Mouse (Mus musculus): ENCODE measurements around the gene Cinp. TPM values are rescaled to one million over a fixed set of nuclear protein-coding genes. Genes with fewer than 3 reads are reported as not detected.

Cinp gene
- total and polyA plus RNA-seq, 3 experiments = 27.1 to 31.1 (median 27.3) TPM

DNA sequence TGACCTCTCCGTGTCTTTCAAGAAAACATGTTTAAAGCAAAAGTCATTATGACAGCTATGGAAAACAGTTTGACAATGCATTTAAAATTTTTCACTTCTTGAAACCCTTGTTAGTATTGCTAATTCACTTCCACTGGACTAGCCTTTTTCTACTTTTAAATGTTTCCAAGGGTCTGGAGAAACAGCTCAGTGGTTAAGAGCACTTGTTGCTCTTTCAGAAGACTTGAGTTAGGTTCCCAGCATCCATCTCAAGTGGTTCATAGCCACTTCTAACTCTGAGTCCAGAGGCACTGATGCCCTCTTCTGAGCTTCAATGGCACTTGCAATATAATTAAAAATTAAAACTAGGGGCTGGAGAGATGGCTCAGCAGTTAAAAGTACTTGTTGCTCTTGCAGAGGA, 2.9 kb upstream of the Cinp start:
- H3K27ac ChIP-seq = no peak overlapping the region
- no peak overlapping the region for H3K9ac ChIP-seq (ENCODE audit: low read depth, low read length)
- DNase-seq = no peak
- no peak for TF ChIP-seq CTCF (IDR thresholded peaks at IDR 0.05)
- no peak for TF ChIP-seq EP300 (IDR thresholded peaks at IDR 0.05; ENCODE audit: insufficient read depth, low read depth, low read length)
- TF ChIP-seq POLR2A (IDR thresholded peaks at IDR 0.05; ENCODE audit: insufficient read depth, low read depth, low read length) = no peak
- H3K36me3 ChIP-seq (ENCODE audit: control insufficient read depth, insufficient read depth, low read length) = no peaks in the 10 kb centered on the region
- no peak overlapping the region for H3K4me3 ChIP-seq
- intact Hi-C loops (cut with DNase I) = no loop called here
- WGBS = 92% methylated on average over 1 of the region's 1 CpGs
- H3K4me1 ChIP-seq (ENCODE audit: control insufficient read depth, insufficient read depth, low read length) = peaks cover 5% of the 10 kb centered on the region
- no peaks in the 10 kb centered on the region for H3K27me3 ChIP-seq (ENCODE audit: control insufficient read depth, insufficient read depth, low read length)
- peaks cover 3% of the 10 kb centered on the region; the same call in 1 of the 2 replicates for H3K79me2 ChIP-seq (replicated peaks; ENCODE audit: control insufficient read depth, insufficient read depth, low read length)

DNA sequence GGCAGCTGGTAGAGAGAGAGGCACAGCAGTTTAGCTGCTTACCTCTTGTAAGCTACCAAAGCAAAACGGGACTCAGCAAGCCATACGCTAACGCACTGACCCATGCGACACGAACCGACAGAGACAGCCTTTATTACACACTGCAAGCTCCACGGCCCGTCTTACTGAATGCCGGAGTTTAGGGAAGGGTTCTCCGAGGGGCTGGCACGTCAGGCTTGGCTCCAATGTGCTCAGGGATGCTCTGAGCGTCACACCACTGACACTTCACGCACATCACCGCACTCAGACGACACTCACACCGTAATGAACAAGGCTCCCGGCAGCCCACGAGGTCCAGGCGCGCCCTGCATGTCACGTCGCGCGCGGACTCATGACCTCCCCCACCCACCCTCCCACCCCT, 339 bp downstream of the Cinp start:
- TF ChIP-seq POLR2A (IDR thresholded peaks at IDR 0.05; ENCODE audit: insufficient read depth, low read depth, low read length) (no peak), EP300 (IDR thresholded peaks at IDR 0.05; ENCODE audit: insufficient read depth, low read depth, low read length) (no peak), CTCF (IDR thresholded peaks at IDR 0.05) (no peak)
- Histone ChIP-seq H3K9ac (ENCODE audit: low read depth, low read length) (peak overlapping the region; percentile 74), H3K27ac (peak overlapping the region; percentile 77), H3K4me3 (peak overlapping the region; percentile 86), H3K27me3 (ENCODE audit: control insufficient read depth, insufficient read depth, low read length) (no peaks in the 10 kb centered on the region), H3K4me1 (ENCODE audit: control insufficient read depth, insufficient read depth, low read length) (peaks cover 5% of the 10 kb centered on the region), H3K79me2 (replicated peaks; ENCODE audit: control insufficient read depth, insufficient read depth, low read length) (peaks cover 1% of the 10 kb centered on the region; the same call in 1 of the 2 replicates), H3K36me3 (ENCODE audit: control insufficient read depth, insufficient read depth, low read length) (no peaks in the 10 kb centered on the region)
- under 1% methylated on average over 25 of the region's 25 CpGs for WGBS
- DNase-seq = no peak
- intact Hi-C loops (cut with DNase I) = no loop called here

DNA sequence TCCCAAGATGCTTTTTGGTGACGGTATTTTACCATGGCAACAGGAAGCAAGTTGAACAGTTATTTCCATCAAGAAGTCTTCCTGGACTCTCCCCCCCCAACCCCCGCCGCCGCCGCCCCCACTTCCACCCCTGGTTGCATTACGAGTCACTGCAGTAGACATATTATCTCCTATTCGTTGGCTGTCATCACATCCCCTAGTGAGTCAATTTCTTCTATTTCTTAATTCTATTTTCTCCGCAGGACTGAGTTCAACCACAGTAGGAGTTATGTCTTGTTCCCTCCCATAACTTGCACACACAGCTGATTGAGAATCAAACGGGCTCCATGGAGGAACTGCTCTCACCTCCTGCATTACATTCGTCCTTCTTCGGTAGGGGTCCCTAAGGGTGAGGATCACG, 839 bp downstream of the Cinp start:
- peak overlapping the region; percentile 86 for H3K4me3 ChIP-seq
- peaks cover 1% of the 10 kb centered on the region; the same call in 1 of the 2 replicates for H3K79me2 ChIP-seq (replicated peaks; ENCODE audit: control insufficient read depth, insufficient read depth, low read length)
- TF ChIP-seq POLR2A (IDR thresholded peaks at IDR 0.05; ENCODE audit: insufficient read depth, low read depth, low read length) = no peak
- TF ChIP-seq CTCF (IDR thresholded peaks at IDR 0.05) = no peak
- TF ChIP-seq EP300 (IDR thresholded peaks at IDR 0.05; ENCODE audit: insufficient read depth, low read depth, low read length) = no peak
- no peaks in the 10 kb centered on the region for H3K27me3 ChIP-seq (ENCODE audit: control insufficient read depth, insufficient read depth, low read length)
- H3K36me3 ChIP-seq (ENCODE audit: control insufficient read depth, insufficient read depth, low read length) = no peaks in the 10 kb centered on the region
- no peak overlapping the region; the same call in 1 of the 2 replicates for H3K27ac ChIP-seq
- intact Hi-C loops (cut with DNase I) = no loop called here
- no peak for DNase-seq
- H3K4me1 ChIP-seq (ENCODE audit: control insufficient read depth, insufficient read depth, low read length) = peaks cover 5% of the 10 kb centered on the region
- 15% methylated on average over 12 of the region's 12 CpGs for WGBS
- H3K9ac ChIP-seq (ENCODE audit: low read depth, low read length) = peak overlapping the region; percentile 74

DNA sequence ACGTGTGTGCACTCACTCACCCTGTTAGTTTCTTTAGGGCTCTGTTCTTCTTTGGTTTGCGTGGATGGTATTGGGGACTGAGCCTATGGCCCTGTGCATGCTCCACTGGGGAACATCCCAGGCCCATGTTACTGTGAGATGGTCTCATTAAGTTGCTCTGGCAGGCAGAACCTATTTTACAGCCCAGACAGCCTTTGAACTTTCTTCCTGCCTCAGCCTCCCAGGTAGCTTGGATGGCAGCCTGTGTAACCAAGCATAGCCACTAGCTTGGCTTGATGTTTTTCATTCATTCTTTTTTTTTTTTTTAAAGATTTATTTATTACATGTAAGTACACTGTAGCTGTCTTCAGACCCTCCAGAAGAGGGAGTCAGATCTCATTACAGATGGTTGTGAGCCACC, 3.7 kb downstream of the Cinp start:
- intact Hi-C loops (cut with DNase I) = no loop called here
- DNase-seq = no peak
- peaks cover 5% of the 10 kb centered on the region for H3K4me1 ChIP-seq (ENCODE audit: control insufficient read depth, insufficient read depth, low read length)
- TF ChIP-seq EP300 (IDR thresholded peaks at IDR 0.05; ENCODE audit: insufficient read depth, low read depth, low read length) (no peak), POLR2A (IDR thresholded peaks at IDR 0.05; ENCODE audit: insufficient read depth, low read depth, low read length) (no peak), CTCF (IDR thresholded peaks at IDR 0.05) (no peak)
- no peaks in the 10 kb centered on the region for H3K27me3 ChIP-seq (ENCODE audit: control insufficient read depth, insufficient read depth, low read length)
- no peak overlapping the region for H3K27ac ChIP-seq
- no peak overlapping the region for H3K9ac ChIP-seq (ENCODE audit: low read depth, low read length)
- 97% methylated on average over 2 of the region's 2 CpGs for WGBS
- H3K4me3 ChIP-seq = no peak overlapping the region
- H3K79me2 ChIP-seq (replicated peaks; ENCODE audit: control insufficient read depth, insufficient read depth, low read length) = no peaks in the 10 kb centered on the region; the same call in 1 of the 2 replicates
- no peaks in the 10 kb centered on the region for H3K36me3 ChIP-seq (ENCODE audit: control insufficient read depth, insufficient read depth, low read length)

DNA sequence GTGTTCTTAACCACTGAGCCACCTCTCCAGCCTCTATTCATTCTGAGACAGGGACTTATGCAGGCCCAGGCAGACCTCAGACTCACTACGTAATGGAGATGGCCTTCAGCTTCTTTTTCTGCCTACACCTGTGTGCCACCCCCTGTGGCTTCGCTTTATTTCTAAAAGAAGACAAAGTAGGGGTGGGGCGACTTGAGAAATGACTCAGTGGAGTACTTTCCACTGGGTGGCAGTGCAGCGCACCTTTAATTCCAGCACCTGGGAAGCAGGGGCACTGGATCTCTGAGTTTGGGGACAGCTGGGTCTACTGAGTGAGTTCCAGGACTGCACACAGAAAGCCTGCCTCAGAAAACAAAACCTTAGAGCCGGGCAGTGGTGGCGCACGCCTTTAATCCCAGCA, 6.7 kb downstream of the Cinp start:
- no peak overlapping the region for H3K4me3 ChIP-seq
- H3K27me3 ChIP-seq (ENCODE audit: control insufficient read depth, insufficient read depth, low read length) = no peaks in the 10 kb centered on the region
- intact Hi-C loops (cut with DNase I) = no loop called here
- H3K36me3 ChIP-seq (ENCODE audit: control insufficient read depth, insufficient read depth, low read length) = no peaks in the 10 kb centered on the region
- H3K27ac ChIP-seq = no peak overlapping the region
- no peaks in the 10 kb centered on the region for H3K4me1 ChIP-seq (ENCODE audit: control insufficient read depth, insufficient read depth, low read length)
- DNase-seq = no peak
- no peaks in the 10 kb centered on the region for H3K79me2 ChIP-seq (replicated peaks; ENCODE audit: control insufficient read depth, insufficient read depth, low read length)
- 91% methylated on average over 7 of the region's 7 CpGs for WGBS
- no peak overlapping the region for H3K9ac ChIP-seq (ENCODE audit: low read depth, low read length)
- TF ChIP-seq EP300 (IDR thresholded peaks at IDR 0.05; ENCODE audit: insufficient read depth, low read depth, low read length) = no peak
- TF ChIP-seq POLR2A (IDR thresholded peaks at IDR 0.05; ENCODE audit: insufficient read depth, low read depth, low read length) = no peak
- peak; percentile 35 for TF ChIP-seq CTCF (IDR thresholded peaks at IDR 0.05)

DNA sequence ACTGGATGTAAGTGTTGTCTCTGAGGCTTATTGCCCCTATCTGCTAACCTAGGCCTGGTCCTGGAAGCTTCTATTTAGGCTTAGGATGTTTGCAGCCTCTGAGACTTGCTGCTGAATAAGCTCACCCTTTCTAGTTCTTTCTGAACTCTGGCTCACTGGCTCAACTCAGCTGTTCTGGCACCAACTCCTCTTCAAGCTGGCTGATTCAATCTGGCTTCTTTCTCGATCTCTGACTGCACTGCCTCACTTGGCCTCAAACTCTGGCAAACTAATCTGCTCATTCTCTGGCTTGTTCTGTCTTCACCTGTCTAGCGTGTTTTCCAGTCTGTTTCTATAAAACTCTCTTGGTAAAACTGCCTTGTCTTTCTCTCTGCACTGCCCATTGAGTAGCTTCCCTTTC, 13.6 kb downstream of the Cinp start:
- Histone ChIP-seq H3K9ac (ENCODE audit: low read depth, low read length) (no peak overlapping the region), H3K4me3 (no peak overlapping the region), H3K27me3 (ENCODE audit: control insufficient read depth, insufficient read depth, low read length) (no peaks in the 10 kb centered on the region), H3K36me3 (ENCODE audit: control insufficient read depth, insufficient read depth, low read length) (no peaks in the 10 kb centered on the region), H3K79me2 (replicated peaks; ENCODE audit: control insufficient read depth, insufficient read depth, low read length) (no peaks in the 10 kb centered on the region), H3K27ac (no peak overlapping the region), H3K4me1 (ENCODE audit: control insufficient read depth, insufficient read depth, low read length) (no peaks in the 10 kb centered on the region)
- no peak for DNase-seq
- TF ChIP-seq CTCF (IDR thresholded peaks at IDR 0.05) (no peak), EP300 (IDR thresholded peaks at IDR 0.05; ENCODE audit: insufficient read depth, low read depth, low read length) (no peak), POLR2A (IDR thresholded peaks at IDR 0.05; ENCODE audit: insufficient read depth, low read depth, low read length) (no peak)
- intact Hi-C loops (cut with DNase I) = no loop called here
- 69% methylated on average over 2 of the region's 2 CpGs for WGBS

Data from heart, adult 2 months (tissue).